Mouse (Mus musculus) kidney, adult 11 months (tissue): ENCODE measurements at regions not wholly inside any gene's neighbourhood (a gene's known extent, or its start where the extent isn't known, plus 50 kb on each side); places are given as distances from the start of the nearest gene placed in this dataset.

Experiments
- DNase-seq: peaks from one replicate; pipeline ENCODE4 v3.0.0; 2022

GRCm38 (mm10) chr6:99932923-99933322, 206.7 kb upstream of the Prok2 start:
- no peak for DNase-seq

- DNase-seq, result no peak
Measured at GRCm38 (mm10) chr6:99932405-99932804, 206.2 kb upstream of the Prok2 start.

GRCm38 (mm10) chr6:99931588-99931987, 205.4 kb upstream of the Prok2 start:
- no peak for DNase-seq

GRCm38 (mm10) chr6:99930316-99930715, 204.1 kb upstream of the Prok2 start:
- no peak for DNase-seq

- DNase-seq, result no peak
Measured at GRCm38 (mm10) chr6:99927933-99928555, 201.9 kb upstream of the Prok2 start.

- DNase-seq, result no peak
Measured at GRCm38 (mm10) chr6:99924181-99924580, 198.0 kb upstream of the Prok2 start.

- no peak for DNase-seq
Measured at GRCm38 (mm10) chr6:99921966-99922365, 195.8 kb upstream of the Prok2 start.

GRCm38 (mm10) chr6:99919816-99920562, 193.8 kb upstream of the Prok2 start:
- DNase-seq, result no peak

GRCm38 (mm10) chr6:99918351-99918750, 192.2 kb upstream of the Prok2 start:
- DNase-seq, result no peak

GRCm38 (mm10) chr6:99909921-99910320, 183.7 kb upstream of the Prok2 start:
- DNase-seq, result no peak

GRCm38 (mm10) chr6:99909459-99909858, 183.3 kb upstream of the Prok2 start:
- no peak for DNase-seq

- DNase-seq, result no peak
Measured at GRCm38 (mm10) chr6:99908066-99908465, 181.9 kb upstream of the Prok2 start.

- no peak for DNase-seq
Measured at GRCm38 (mm10) chr6:99905194-99905593, 179.0 kb upstream of the Prok2 start.

- DNase-seq, result no peak
Measured at GRCm38 (mm10) chr6:99904607-99905006, 178.4 kb upstream of the Prok2 start.

GRCm38 (mm10) chr6:99904044-99904443, 177.9 kb upstream of the Prok2 start:
- peak; percentile 52 for DNase-seq

GRCm38 (mm10) chr6:99901564-99901963, 175.4 kb upstream of the Prok2 start:
- no peak for DNase-seq

GRCm38 (mm10) chr6:99901146-99901545, 175.0 kb upstream of the Prok2 start:
- DNase-seq, result no peak

- no peak for DNase-seq
Measured at GRCm38 (mm10) chr6:99899704-99900103, 173.5 kb upstream of the Prok2 start.

- no peak for DNase-seq
Measured at GRCm38 (mm10) chr6:99898077-99898476, 171.9 kb upstream of the Prok2 start.

GRCm38 (mm10) chr6:99895558-99895957, 169.4 kb upstream of the Prok2 start:
- no peak for DNase-seq

- DNase-seq, result no peak
Measured at GRCm38 (mm10) chr6:99893936-99894335, 167.7 kb upstream of the Prok2 start.

- DNase-seq, result peak; percentile 14
Measured at GRCm38 (mm10) chr6:99892204-99892603, 166.0 kb upstream of the Prok2 start.

- DNase-seq, result no peak
Measured at GRCm38 (mm10) chr6:99891790-99892189, 165.6 kb upstream of the Prok2 start.

- no peak for DNase-seq
Measured at GRCm38 (mm10) chr6:99890805-99891204, 164.6 kb upstream of the Prok2 start.

- DNase-seq, result no peak
Measured at GRCm38 (mm10) chr6:99889055-99889454, 162.9 kb upstream of the Prok2 start.
